Mouse (Mus musculus) CD8-positive naive resting alpha-beta T cell, adult 2 months (primary cell): ENCODE measurements around the gene Pde1a.

Source experiments
- DNase-seq, 2 experiments: peaks; one replicate each; pipeline ENCODE4 v3.0.0; 2022; ENCODE audit warnings: low read depth in 2 of 2, low spot score in 2 of 2

Gene Pde1a

DNA sequence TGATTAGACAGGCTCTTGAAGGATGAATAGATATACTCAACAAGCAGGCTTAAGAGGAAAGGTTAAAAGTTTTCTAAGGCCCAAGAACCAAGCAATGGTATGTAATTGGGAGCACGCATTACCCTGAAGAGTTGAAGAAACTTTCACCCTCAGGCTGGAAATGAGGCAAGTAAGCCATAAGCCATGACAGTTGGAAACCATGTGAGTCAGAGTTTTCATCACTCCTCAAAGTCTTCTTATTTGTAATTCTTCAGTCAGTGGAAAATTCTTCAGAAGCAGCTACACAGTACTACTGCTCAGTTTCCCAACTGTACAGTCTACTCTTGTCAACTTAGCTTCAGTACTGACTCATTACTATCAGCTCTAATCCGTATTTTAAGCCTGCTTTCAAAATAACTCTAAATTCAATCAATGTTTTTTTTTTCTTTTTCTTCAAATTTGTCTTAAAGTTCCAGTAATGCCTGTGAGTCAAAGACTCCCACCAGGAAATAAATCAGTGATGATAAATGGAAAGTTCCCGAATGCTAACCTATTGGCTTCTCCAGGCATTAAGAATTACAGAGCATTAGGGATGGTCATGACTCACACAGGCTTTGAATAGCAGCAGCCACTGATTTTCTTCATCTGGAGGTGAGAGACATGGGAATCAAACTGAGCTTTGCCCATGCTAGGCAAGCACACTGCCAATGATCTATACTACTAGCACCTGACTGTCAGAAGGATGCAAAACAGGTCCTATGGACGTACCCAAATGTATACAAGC is 82.3 kb downstream of the Pde1a start:
- no peak for DNase-seq

DNA sequence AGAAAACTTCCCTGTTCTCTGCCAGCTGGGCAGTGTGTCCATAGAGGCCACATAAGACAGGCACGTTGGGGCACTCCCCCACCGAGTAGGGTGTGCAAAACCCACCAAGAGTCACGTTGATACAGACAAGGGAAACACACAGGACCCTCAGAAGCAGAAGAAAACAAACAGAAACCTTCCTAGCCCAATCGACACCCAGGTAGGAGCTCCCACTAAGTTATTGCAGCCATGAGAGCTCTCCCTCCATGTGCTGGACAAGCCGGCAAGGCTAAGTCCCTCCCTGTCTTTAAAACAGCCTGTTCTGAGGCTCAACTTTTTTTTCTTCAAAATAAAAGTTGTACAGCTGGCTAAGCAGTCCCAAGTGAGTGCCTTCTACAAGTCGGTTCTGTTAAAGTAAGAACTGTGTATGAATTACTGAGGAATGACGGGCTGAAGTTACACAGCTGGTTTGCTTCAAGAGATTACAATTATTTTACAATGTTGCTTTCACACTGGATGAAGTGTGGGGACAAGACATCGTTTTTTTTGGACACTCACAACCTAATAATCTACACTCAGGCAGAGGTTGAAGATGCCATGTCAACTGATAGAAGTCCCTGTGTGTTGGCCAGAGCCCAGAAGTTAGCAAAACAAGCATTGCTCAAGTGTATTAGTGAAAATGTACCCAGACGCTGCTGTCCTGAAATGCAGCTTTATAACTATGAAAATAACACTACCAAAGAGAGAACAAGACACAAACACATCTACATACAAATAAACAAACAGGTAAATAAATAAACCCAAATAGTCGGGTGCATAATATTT is 90.4 kb downstream of the Pde1a start:
- no peak for DNase-seq

DNA sequence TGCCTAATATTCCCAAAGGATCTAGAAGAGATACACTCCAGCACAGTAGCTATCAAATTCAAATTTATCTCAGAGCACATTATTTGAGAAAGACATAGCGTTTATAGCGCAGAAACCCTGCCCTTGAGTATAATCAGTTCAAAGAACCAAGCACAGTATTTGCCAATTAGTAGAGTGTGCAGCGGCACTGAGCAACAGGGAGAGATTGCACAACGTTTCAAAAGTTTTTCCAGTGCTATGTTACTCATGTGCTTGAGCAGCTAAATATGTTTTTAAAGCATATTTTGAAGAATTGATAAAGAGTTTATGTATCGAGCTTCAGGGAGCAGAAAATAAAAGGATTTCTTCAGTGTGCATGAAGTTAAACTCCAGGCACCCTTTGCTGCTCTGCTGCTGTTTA is 91.3 kb downstream of the Pde1a start:
- DNase-seq, result no peak

DNA sequence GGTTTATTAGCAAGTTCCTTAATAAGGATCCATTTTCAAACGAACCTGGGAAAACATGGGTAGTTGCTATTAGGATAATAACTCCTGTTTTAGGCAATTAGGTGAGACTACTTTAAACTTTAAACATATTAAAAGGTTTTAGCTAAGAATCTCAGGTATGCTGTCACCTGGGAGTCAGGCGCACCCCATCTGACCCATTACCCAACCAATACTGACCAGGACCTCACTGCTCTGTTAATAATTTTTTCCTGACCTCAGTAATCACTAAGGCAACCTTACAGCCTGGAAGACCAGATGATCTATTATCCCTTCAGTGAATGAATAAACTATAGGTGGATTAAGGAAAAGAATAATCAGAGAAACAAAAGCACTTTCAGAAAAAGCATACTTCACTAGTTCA is 100.2 kb downstream of the Pde1a start:
- no peak for DNase-seq

DNA sequence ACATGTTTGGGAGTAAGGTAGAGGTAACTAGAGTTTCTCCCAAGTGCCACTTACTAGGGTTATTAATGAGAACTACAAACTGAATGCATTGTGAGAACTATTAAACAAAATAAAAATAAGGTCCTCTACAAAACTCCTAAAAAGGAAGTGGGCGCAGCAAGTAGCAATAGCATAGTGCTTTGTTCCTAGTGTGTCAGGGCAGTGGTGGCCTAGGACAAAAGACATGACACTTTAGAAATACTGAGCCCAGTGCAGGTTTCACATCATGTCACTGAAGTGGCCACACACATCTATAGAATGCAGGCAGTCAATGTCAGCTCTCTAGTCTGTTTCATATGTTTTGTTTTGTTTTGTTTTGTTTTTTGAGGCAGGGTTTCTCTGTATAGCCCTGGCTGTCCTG is 103.2 kb downstream of the Pde1a start:
- no peak for DNase-seq

DNA sequence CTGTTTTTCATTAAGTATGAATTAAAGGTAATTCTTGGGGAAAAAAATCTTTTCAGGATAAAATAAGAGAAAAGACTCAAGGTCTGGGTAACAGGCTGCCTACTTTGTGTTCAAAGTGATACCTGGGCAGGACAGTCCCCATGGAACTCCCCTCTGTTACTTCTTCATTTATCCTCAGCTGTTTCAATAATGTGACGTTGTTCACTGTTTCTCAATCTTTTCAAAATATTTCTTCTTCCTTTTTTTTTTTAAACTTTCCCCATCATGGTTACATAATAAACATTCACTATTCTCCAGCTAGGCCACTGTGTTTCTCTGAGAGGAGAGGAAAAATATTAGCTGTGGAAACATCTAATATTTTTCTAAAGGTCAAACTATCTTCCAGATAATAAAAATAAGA is 103.7 kb downstream of the Pde1a start:
- no peak for DNase-seq

DNA sequence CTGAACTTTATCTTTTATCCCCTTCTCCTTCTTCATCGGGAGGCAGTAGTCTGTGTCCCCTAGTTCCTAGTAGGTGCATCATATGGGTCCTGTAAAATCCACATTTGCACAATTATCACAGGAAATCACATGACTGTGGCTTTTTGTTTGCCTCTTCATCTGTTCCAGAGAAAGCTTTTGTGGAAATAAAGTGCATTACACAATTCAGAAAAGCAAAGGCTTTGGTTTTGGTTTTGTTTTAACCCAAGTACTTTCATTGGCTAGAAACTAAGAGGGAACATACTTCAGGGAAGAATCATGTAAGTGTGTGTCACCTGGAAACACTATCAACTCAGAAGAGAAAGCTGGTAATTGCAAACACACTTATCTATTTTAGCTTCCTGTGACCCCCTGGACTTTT is 104.2 kb downstream of the Pde1a start:
- DNase-seq, result no peak

DNA sequence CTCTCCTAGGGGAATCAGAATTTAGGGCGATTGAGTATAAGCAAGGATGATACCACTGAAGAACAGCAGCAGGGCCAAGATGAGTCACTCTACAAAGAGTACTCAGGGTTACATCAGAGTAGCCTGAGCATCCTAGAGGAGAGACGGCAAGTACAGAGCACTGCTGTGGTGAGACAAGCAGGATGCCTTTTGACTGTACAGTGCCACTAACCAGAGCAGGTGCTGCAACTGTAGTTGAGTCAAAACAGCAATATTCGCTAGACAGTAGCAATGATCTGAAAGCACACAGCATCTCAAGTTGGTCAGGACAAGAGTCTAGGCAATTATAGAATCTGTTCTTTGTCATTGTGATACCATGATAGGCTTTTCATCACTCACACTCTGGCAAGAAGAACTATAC is 115.1 kb downstream of the Pde1a start:
- no peak for DNase-seq

DNA sequence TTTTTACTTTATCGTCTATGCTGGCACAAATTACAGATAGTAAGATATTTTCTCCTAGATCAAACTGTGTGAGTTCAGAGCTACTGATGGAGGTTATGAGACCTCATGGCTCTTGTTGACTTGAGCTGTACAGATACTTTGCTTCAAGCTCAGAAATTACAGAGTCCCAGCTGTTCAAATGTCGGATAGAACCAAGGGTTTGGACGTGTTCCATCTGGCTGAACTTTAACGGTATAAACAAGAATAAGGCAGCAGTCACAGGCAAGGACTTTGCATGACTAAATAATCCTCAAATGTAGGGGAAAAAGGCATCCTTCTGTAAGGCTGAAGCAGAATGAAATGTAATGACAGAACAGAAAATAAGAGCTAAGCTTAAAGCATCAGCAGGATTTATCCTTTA is 116.2 kb downstream of the Pde1a start:
- DNase-seq, result no peak

DNA sequence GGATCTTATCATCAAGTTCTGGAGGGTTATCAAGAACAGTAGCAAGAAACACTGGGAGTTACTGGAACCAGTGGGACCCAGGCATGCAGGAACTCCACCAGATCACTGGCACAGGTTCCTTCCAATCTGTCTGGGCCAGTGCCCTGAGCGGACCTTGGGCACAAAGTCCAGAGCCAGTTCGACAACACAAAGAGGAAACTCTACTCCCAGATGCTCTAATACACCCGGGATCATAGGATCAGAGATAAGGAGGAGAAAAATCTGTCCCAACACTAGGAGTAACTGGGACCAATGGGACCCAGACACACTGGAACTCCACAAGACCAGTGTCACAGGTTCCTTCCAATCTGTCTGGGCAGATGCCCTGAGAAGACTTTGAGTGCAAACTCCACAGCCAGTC is 130.1 kb downstream of the Pde1a start:
- DNase-seq, result no peak

DNA sequence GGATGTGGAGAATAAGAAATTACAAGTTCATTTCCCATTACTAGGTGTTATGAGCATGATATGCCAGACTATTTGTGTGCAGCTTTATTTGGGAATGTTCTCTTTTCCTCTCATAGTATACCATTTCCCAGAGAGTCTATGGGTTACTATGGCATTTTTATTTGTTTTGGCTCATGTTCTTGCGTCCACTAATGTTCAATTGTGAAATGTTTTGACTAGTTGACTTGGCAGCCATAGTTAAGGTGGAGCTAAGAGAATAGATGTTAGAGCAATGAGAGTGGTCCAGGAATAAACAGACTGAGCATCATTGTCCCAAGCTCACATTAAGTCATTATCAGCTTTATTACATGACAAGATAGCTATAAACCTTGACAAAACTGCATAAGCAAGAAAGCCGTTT is 130.8 kb downstream of the Pde1a start:
- no peak for DNase-seq

DNA sequence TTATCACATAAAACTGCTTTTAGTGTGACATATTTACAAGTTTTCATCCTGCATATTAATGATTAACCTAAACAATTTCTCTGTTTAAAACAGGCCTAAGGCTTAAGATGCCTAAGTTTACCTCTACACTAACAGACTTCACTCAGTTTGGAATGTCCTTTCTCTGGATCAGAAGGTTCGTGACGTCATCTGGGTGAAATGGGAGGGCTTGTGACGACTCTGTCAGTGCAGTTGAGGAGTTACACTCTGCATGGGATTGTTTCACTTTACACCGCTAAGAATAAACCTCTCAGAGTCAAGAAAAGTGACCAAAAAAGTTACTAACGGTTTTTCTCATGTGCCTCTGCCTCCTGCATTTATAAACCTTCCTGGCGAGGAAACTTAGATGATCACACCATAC is 137.6 kb downstream of the Pde1a start:
- no peak for DNase-seq

DNA sequence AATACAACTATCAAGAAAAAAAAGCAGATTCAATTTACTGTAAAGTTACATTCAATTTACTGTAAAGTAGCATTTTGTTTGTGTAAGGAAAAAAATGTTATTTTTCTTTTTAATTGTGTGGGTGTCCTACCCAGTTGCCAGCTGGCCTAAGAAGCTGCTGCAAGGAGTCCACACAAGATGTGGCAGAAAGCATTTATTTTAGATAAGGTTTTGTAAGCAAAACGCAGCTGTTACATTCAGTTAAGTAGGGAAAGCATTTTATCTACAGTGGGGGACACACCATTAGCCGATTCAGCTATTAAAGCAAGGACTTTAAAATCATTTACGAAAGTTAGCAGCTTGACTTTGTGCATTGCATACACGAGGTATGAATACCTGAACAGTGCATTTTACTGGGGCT is 145.5 kb downstream of the Pde1a start:
- DNase-seq, result no peak

DNA sequence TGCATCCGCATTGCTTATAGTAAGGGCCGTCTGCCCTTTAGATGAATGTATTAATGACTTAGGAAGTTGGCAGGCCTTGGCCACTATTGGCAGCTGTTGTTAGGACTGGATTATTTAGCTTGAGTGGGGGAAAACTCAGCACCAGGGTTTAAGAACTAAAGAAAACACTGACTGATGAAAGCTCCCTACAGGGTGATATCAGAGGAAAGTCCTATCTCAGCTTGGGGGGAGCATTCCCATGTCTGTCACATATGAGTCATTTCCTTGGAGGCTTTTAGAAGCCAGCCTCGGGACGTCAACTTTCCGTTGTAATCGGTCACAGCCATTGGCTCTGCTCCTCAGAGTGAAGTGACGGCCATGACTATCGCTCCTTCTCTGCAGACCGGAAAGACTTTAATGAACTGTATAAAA is 146.0 kb downstream of the Pde1a start:
- DNase-seq, result no peak

DNA sequence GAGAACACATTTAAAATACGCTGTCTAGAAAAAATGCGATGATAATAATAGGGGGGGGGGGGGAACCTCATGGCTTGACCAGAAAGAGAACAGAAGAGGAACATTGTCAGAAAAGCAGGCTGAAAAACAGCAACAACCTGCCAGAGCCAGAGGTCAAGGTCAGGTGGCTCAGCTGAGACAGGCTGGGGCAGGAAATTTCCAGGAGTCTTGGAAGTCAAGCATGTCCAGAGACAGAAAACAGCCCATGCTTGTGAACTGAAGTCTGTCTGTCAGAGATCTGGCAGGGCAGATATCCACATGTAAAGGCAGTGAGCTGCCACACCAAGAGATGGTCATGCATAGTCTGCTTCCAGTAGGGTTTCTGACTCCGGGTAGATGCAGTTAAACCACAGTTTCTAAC is 147.5 kb downstream of the Pde1a start:
- no peak for DNase-seq

DNA sequence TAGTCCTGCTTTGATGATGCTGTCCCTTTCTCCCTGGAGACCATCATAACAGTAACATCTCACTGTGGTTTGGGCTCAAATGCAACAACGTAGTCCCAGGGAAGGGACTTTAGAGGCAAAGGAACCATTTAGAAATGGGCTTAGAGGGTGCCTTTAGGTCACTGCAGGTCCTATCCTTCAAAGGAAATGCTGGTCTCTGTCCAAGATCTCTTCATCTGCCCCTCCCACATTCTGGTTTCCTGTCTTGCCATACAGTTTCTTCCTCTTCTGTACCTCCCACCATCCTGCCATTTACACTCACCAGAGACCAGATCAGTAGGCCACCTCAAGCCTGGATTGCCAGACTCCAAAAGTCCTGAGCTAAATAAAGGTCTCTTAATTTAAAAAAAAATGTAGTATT is 150.3 kb downstream of the Pde1a start:
- DNase-seq, result no peak

DNA sequence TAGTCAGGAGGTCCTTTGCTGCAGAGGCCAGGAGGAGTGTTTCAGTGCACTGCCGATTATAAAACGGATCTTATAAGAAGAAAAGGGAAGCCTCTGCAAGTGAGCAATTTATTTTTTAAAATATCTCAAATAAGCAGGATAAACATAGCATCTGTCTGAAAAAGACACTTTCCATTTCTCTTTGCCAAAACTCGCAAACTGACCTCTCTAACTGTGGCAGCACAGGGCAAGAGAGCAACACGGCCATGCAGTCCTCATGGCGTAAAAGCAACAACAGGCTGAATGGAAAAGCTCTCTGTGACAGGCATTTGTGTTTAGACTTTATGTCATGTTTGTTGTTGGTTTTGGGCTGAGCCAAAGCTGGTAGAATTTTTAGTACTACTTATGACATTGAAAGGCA is 152.0 kb downstream of the Pde1a start:
- DNase-seq, result no peak

DNA sequence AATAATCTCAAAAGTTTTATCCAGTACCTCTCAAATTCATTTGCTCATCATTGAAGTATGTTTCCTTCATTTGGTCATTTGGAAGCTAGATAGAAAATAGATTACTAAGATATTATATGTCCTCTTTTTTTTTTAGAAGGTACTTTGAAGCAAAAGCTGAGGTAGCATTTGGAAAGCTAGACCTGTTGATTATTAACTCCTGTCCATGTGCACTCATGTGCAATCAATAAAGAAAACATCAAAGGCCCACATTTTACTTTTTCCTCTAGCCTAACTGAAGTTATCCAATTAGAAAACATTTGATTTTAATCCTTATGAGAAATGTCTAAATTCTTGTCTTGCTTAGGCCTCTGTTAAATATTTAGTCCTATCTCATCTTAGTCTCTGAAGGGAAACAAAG is 153.3 kb downstream of the Pde1a start:
- no peak for DNase-seq

DNA sequence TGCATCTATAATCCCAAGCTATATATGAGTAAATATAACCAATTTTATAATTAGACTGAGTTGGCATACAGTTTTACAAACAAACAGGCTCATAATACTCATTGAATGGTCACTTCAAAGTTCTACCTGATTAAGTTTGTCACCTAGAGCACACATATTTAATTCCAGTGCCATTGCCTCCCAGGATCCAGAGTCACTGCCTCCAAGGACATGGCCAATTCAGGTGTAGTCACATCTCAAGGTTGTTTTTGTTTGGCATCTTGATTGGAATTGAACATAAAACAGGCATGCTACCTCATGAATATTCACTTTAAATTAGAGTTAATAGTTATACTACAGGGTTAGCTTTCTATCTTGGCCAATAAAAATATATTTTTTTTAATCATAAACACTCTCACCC is 157.0 kb downstream of the Pde1a start:
- no peak for DNase-seq

DNA sequence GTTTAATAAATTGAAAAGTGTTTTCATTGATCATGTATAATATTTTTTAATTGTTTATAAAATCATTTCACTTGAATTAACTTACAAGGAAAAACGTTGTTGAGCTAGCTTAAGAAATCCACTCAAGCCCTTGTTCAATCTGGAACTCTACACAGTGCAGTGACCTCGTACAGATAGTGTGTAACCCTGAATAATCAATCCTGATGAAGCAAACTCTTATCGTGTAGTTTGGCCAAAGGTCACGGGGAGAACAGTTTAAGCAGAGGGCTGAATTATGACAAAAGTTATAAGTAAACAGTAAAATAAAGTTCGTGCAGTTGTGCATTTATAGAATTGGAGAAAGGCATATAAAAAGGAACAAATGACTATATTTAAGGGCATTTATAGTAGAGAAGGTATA is 159.7 kb downstream of the Pde1a start:
- no peak for DNase-seq

DNA sequence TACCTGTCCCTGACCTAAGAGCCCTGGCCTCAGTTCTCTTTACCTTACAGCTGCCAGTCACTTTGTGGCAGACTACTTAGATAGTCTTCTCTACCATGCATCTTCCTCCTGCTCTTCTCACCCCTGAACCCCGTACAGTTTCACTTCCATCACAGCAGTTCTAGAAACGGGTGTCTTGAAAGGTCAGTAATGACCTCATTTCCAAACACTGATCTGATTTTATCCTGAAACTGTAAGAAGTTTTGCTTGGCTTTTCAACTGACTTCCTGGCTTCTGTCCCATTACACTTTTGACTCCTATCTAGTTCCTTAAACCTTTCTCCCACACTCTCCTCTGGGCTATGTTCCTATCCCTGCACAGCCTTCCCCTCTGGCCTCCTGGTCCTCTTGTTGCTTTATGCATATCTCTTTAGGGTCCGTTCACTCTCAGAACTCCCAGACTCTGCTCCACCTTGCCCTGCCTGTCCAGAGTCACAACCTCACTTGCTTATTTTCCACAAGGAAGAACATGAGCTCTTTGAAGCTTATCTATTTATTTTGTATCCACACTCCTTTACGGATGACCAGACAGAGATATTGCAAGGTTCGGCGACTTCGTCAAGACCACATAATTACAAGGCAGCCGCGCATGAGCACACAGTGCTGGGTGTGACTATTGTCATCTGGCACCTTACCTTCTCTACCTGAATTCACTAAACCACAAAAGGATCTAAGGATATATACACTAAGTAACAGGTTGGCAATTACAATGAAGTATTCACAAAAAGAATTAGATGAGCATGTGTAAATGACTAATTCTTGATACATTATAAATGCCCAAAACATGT is 162.4 kb downstream of the Pde1a start:
- no peak for DNase-seq

DNA sequence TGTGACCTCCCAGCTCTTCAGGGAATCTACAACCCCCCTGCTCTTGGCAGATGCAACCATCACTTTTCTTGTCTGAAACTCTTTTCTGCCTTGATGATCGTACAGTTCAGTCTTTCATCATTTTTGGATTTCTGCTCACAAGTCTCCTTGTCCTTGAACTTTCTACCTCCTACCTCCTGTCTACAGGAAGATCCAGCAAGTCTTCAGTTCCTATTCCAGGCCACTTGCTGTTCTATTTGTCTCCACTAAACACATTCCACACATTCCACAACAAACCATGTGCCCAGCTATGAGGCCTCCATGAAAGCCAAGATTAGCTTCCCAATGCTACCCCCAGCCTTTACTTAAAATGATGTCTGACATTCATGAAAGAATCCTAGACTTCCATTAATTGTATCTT is 163.2 kb downstream of the Pde1a start:
- no peak for DNase-seq
